8 mouse cellular contexts compared by ENCODE assay signal in genomic region chr5:136135571-136136291, GRCm38 (mm10). TPM values are rescaled to one million over a fixed set of nuclear protein-coding genes. Genes with fewer than 3 reads are reported as not detected.
DNase-seq lines count a peak whose midpoint lies in the region; ATAC-seq and TF ChIP-seq lines count a peak whose summit lies in the region.

Gene Lrwd1, minus strand, starts transcription at chr5:136136074.
Gene Alkbh4, plus strand, starts transcription at chr5:136136146.

- H3K4me3 ChIP-seq in gastrocnemius, adult 2 months: peak within 1 kb of the TSS; percentile 87
- H3K4me3 ChIP-seq in hindbrain, postnatal 0 days (ENCODE audit: low read length): peak within 1 kb of the TSS; percentile 81
- peak within 1 kb of the TSS; percentile 78 for H3K4me3 ChIP-seq in left cerebral cortex, adult 2 months

- H3K27me3 ChIP-seq in hindbrain, postnatal 0 days (ENCODE audit: insufficient read depth, low read length): no peaks in the 10 kb centered on the region

- H3K9ac ChIP-seq in hindbrain, postnatal 0 days (replicated peaks; ENCODE audit: low read length): peak within 1 kb of the TSS; percentile 77

- intact Hi-C loops in gastrocnemius, adult 2 months (cut with DNase I): loop anchor here (1.0 to 10.0 kb wide), 3 partner anchors 17 to 119 kb away; no protein-coding TSS in a partner anchor
- intact Hi-C loops in left cerebral cortex, adult 2 months (cut with DNase I): loop anchor here (1.0 to 2.0 kb wide), 2 partner anchors 19 to 51 kb away; partner anchors contain the start of gene Polr2j

- peak within 1 kb of the TSS; percentile 91 for H3K27ac ChIP-seq in gastrocnemius, adult 2 months
- peak within 1 kb of the TSS; percentile 64 for H3K27ac ChIP-seq in hindbrain, postnatal 0 days
- H3K27ac ChIP-seq in left cerebral cortex, adult 2 months: peak within 1 kb of the TSS; percentile 75

- peaks cover 16% of the 10 kb centered on the region; the same call in 1 of the 2 replicates for H3K36me3 ChIP-seq in hindbrain, postnatal 0 days (ENCODE audit: insufficient read depth, low read length)

- TF ChIP-seq CTCF in gastrocnemius, adult 2 months (IDR thresholded peaks at IDR 0.05): peak; percentile 82
- TF ChIP-seq CTCF in hindbrain, postnatal 0 days (IDR thresholded peaks at IDR 0.05; ENCODE audit: low read depth): peak; percentile 84
- TF ChIP-seq CTCF in left cerebral cortex, adult 2 months (IDR thresholded peaks at IDR 0.05): peak; percentile 68

- peak; percentile 99 for DNase-seq in ZHBTc4 (ENCODE audit: low read depth, low spot score)
- DNase-seq in gastrocnemius, adult 2 months: peak; percentile 98
- peak; percentile 97 for DNase-seq in hindbrain, postnatal 0 days (ENCODE audit: low spot score)
- peak; percentile 95 for DNase-seq in left cerebral cortex, adult 2 months (ENCODE audit: extremely low spot score in 1 of 2, low spot score in 2 of 2)
- peak; percentile 96 for DNase-seq in right cerebral cortex, adult 2 months (ENCODE audit: low spot score in 2 of 2)
- peak; percentile 97 for DNase-seq in urinary bladder, postnatal 14 days (ENCODE audit: low spot score)

- peak within 1 kb of the TSS; percentile 83 for H3K4me2 ChIP-seq in hindbrain, postnatal 0 days (ENCODE audit: low read depth, low read length)

- H3K9me3 ChIP-seq in hindbrain, postnatal 0 days (ENCODE audit: low read length): no peaks in the 10 kb centered on the region

- H3K4me1 ChIP-seq in hindbrain, postnatal 0 days (ENCODE audit: insufficient read depth, low read length): peaks cover 7% of the 10 kb centered on the region

- WGBS in hindbrain, postnatal 0 days: under 1% methylated on average over 60 of the region's 60 CpGs

- ATAC-seq in common myeloid progenitor, adult 5-6 weeks (replicated peaks; ENCODE audit: low read depth, poor library complexity, severe bottlenecking): peak; percentile 86
- peak; percentile 93 for ATAC-seq in hindbrain, postnatal 0 days
- peak; percentile 87 for ATAC-seq in megakaryocyte, adult 5-6 weeks (ENCODE audit: poor library complexity, severe bottlenecking)

RNA-seq across cellular contexts. Expression of gene Lrwd1, which starts in this region (rescaled TPM):
- total RNA-seq in common myeloid progenitor, adult 5-6 weeks (2017): 48.9 and 57.0 TPM in 2 replicates
- 1 to 10 TPM; 4.6 to 5.5 TPM for total RNA-seq in gastrocnemius, adult 2 months (2021)
- 32.9 and 35.8 TPM in 2 replicates for total RNA-seq in hindbrain, postnatal 0 days (2014; rRNA removed)
- polyA plus RNA-seq in hindbrain, postnatal 0 days (2015; fragmentation: Nextera tagmentation; extraction: Ambion mirVana): 16.8 and 17.7 TPM in 2 replicates
- total RNA-seq in left cerebral cortex, adult 2 months (2021): 10 to 100 TPM; 14.8 to 15.2 TPM
- 12.3 and 16.0 TPM in 2 replicates for total RNA-seq in megakaryocyte, adult 5-6 weeks (2015)
- total RNA-seq in megakaryocyte, adult 5-6 weeks (2017): 40.9 and 58.5 TPM in 2 replicates

RNA-seq across cellular contexts. Expression of gene Alkbh4, which starts in this region (rescaled TPM):
- total RNA-seq in common myeloid progenitor, adult 5-6 weeks (2017): 11.8 and 14.3 TPM in 2 replicates
- 1 to 10 TPM; 4.4 to 5.7 TPM for total RNA-seq in gastrocnemius, adult 2 months (2021)
- 17.6 and 21.9 TPM in 2 replicates for total RNA-seq in hindbrain, postnatal 0 days (2014; rRNA removed)
- 15.2 and 15.4 TPM in 2 replicates for polyA plus RNA-seq in hindbrain, postnatal 0 days (2015; fragmentation: Nextera tagmentation; extraction: Ambion mirVana)
- total RNA-seq in left cerebral cortex, adult 2 months (2021): 1 to 10 TPM; 8.5 to 9.6 TPM
- 14.0 and 19.8 TPM in 2 replicates for total RNA-seq in megakaryocyte, adult 5-6 weeks (2015)
- total RNA-seq in megakaryocyte, adult 5-6 weeks (2017): 11.2 and 15.2 TPM in 2 replicates

Comparison
In these comparisons a context has a peak if more than half of its experiments do, and no peak if none do; other contexts are left out.
1. Peak in every context shown above with its lines: DNase-seq, ATAC-seq, H3K4me3 ChIP-seq and H3K27ac ChIP-seq.